Mouse (Mus musculus) hindbrain, embryonic 10.5 days (tissue): ENCODE data around the gene Gm3543. TPM values are rescaled to one million over a fixed set of nuclear protein-coding genes. Genes with fewer than 3 reads are reported as not detected.
"Not testable (repeated sequence)": the region's sequence is repeated elsewhere in the genome, so short reads cannot be mapped to it uniquely, and the experiment has no call there.

ENCODE experiments used
- DNase-seq: peaks from one replicate; pipeline ENCODE4 v3.0.0-alpha.2; 2017; ENCODE audit warnings: low spot score
- H3K27ac ChIP-seq: fragments of 300-500 bp; sonication (generic); 2 replicates; pipeline ENCODE4 v1.5.1; 2016; ENCODE audit warnings: mild to moderate bottlenecking, moderate library complexity
- H3K27me3 ChIP-seq: fragments of 300-500 bp; sonication (generic); 2 replicates; pipeline ENCODE4 v1.6.1; 2016; ENCODE audit warnings: mild to moderate bottlenecking; ENCODE audit not compliant: poor library complexity, insufficient read depth, severe bottlenecking
- H3K36me3 ChIP-seq: fragments of 300-500 bp; sonication (generic); 2 replicates; pipeline ENCODE4 v1.6.1; 2016; ENCODE audit warnings: mild to moderate bottlenecking, moderate library complexity
- H3K4me1 ChIP-seq: fragments of 300-500 bp; sonication (generic); replicated peaks from 2 replicates; pipeline ENCODE4 v1.6.1; 2016; ENCODE audit warnings: mild to moderate bottlenecking
- H3K4me3 ChIP-seq: fragments of 300-500 bp; sonication (generic); 2 replicates; pipeline ENCODE4 v1.5.1; 2016; ENCODE audit warnings: mild to moderate bottlenecking, moderate library complexity
- H3K9me3 ChIP-seq: fragments of 300-500 bp; sonication (generic); 2 replicates; pipeline ENCODE4 v1.6.1; 2016; ENCODE audit warnings: mild to moderate bottlenecking, moderate library complexity
- WGBS: fragments of 180-500 bp; shearing (Covaris S2); methylation state at CpG from one replicate; pipeline ENCODE4 v1.1.7; 2016; 5-methylcytosine and 5-hydroxymethylcytosine counted together
- polyA plus RNA-seq: library from polyadenylated mRNA; unstranded; fragments of >200 nt; fragmentation: Nextera tagmentation; extraction: Ambion mirVana; gene quantifications from 2 replicates; pipeline ENCODE4 v1.2.1, GENCODE M21; 2016

Gm3543 gene
- polyA plus RNA-seq, result not detected in 2 replicates

- WGBS, result 94% methylated on average over 1 of the region's 1 CpGs
- not testable (repeated sequence) for H3K27ac ChIP-seq, H3K9me3 ChIP-seq, H3K27me3 ChIP-seq, H3K36me3 ChIP-seq, DNase-seq, H3K4me3 ChIP-seq, H3K4me1 ChIP-seq
Observed at GRCm38 (mm10) chr14:41983225-41983624, at the start of gene Gm3543. Gm3543 (minus strand) TSS chr14:41983325.

GRCm38 (mm10) chr14:41968596-41968995, 14.5 kb downstream of the Gm3543 start:
- peaks cover 19% of the 10 kb centered on the region for H3K9me3 ChIP-seq
- H3K4me3 ChIP-seq, H3K4me1 ChIP-seq, H3K27ac ChIP-seq, DNase-seq, H3K36me3 ChIP-seq, H3K27me3 ChIP-seq: not testable (repeated sequence)
- WGBS, result 79% methylated on average over 3 of the region's 3 CpGs

DNA sequence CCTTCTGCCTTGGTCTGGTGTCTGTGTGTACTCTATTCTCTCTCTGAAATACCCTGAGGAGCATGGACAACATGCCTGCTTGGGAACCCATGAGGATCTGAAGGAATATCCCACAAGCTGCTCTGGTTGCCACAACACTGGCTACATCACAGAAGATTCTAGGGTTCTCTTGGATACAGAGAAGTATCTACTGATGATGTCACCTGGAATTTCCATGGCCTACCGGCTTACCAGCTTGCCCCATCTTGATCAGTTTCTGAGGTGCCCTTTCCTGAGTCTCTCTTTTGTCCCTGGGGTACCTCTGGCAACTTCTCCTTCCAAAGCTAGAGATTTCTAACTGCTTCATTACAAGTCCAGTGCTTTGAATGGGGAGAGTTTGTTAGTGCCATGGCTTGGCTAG, 15.3 kb downstream of the Gm3543 start, which contains the start of gene Gm6401:
Gene Gm6401 (minus strand): TSS at position 101 of the 400 bp plus-strand sequence.
- H3K9me3 ChIP-seq, result peaks cover 19% of the 10 kb centered on the region
- not testable (repeated sequence) for H3K36me3 ChIP-seq, DNase-seq, H3K27ac ChIP-seq, H3K4me1 ChIP-seq, H3K4me3 ChIP-seq, H3K27me3 ChIP-seq
- 86% methylated on average over 1 of the region's 1 CpGs for WGBS

DNA sequence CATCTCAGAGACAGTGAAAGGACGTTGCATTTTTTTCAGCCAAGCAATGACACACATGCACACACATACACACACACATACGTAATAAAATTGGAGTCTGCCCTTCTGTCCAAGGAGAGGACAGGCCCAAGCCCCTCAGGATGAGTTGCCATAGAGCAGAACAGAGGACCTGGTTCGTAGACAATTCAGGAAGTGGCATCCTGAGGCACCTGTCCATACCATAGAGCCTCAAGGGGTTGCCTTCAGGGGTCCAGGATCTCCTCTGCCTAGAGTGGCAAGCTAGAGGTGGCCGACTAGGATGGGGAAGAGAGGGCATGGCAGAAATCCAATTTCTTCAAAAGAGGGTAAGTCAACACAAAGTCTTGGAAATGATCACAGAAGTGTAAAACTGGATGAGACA, 19.0 kb downstream of the Gm3543 start:
- not testable (repeated sequence) for H3K27me3 ChIP-seq, H3K27ac ChIP-seq, H3K4me1 ChIP-seq, DNase-seq, H3K36me3 ChIP-seq, H3K4me3 ChIP-seq
- WGBS, result 70% methylated on average over 4 of the region's 4 CpGs
- peaks cover 19% of the 10 kb centered on the region for H3K9me3 ChIP-seq

DNA sequence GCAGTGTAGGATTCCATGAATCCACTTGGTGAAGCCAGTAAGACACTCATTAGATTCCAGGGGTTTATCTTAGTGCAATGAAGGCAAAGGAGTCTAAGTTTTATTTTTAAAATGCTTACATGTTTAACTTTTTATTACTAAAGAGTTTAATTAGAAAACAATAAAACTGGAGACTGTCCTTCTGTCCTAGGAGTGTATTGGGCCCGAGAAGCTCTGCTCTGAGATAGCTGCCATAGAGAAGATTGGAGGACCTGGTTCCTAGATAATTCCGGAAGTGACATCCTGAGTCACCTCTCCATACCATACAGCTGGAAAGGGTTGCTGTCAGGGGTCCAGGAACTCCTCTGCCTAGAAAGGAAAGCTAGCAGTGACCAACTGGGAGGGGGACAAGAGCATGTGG, 39.4 kb downstream of the Gm3543 start, which contains the start of gene 1700024B05Rik:
Gene 1700024B05Rik (plus strand): TSS at position 301 of the 400 bp plus-strand sequence.
- WGBS, result 98% methylated on average over 2 of the region's 2 CpGs
- not testable (repeated sequence) for H3K4me3 ChIP-seq, H3K9me3 ChIP-seq, H3K27me3 ChIP-seq, H3K36me3 ChIP-seq, DNase-seq, H3K27ac ChIP-seq, H3K4me1 ChIP-seq

Other genes starting within 250 kb of the Gm3543 start
- not detected in 2 replicates for gene Gm7929, start 232.7 kb downstream of the Gm3543 start, polyA plus RNA-seq
- not detected in 2 replicates for gene Gm47189, start 210.9 kb downstream of the Gm3543 start, polyA plus RNA-seq
- not detected in 2 replicates for gene Gm7980, start 76.0 kb downstream of the Gm3543 start, polyA plus RNA-seq
- not detected in 2 replicates for gene 1700049E17Rik1, start 58.4 kb downstream of the Gm3543 start, polyA plus RNA-seq
- not detected in 2 replicates for gene 1700024B05Rik, start 39.3 kb downstream of the Gm3543 start, polyA plus RNA-seq
- gene Gm6401, start 15.4 kb downstream of the Gm3543 start, polyA plus RNA-seq, result not detected in 2 replicates
- not detected in 2 replicates for gene Gm7951, start 134.0 kb upstream of the Gm3543 start, polyA plus RNA-seq
- gene Gm17027, start 179.3 kb upstream of the Gm3543 start, polyA plus RNA-seq, result not detected in 2 replicates
- not detected in 2 replicates for gene Gm3573, start 207.5 kb upstream of the Gm3543 start, polyA plus RNA-seq